Mouse (Mus musculus) forebrain, embryonic 15.5 days (tissue): ENCODE measurements around the gene Klk1. TPM values are rescaled to one million over a fixed set of nuclear protein-coding genes. Genes with fewer than 3 reads are reported as not detected.

Experiments
- ATAC-seq: fragments of 200-750 bp; cut with Nextera tagmentation; replicated peaks from 2 replicates; pipeline ENCODE4 v1.8.0; 2017; ENCODE audit warnings: mild to moderate bottlenecking, moderate TSS enrichment, moderate library complexity
- H3K27ac ChIP-seq: fragments of 300-500 bp; sonication (generic); replicated peaks from 2 replicates; pipeline ENCODE4 v1.5.1; 2015; ENCODE audit warnings: mild to moderate bottlenecking, inconsistent platforms
- H3K27me3 ChIP-seq: fragments of 300-500 bp; sonication (generic); 2 replicates; pipeline ENCODE4 v1.6.1; 2015; ENCODE audit warnings: inconsistent platforms
- H3K36me3 ChIP-seq: fragments of 300-500 bp; sonication (generic); 2 replicates; pipeline ENCODE4 v1.6.1; 2015; ENCODE audit warnings: mild to moderate bottlenecking, inconsistent platforms
- H3K4me1 ChIP-seq: fragments of 300-500 bp; sonication (generic); 2 replicates; pipeline ENCODE4 v1.6.1; 2015; ENCODE audit warnings: inconsistent platforms
- H3K4me2 ChIP-seq: fragments of 300-500 bp; sonication (generic); replicated peaks from 2 replicates; pipeline ENCODE4 v1.6.1; 2015; ENCODE audit warnings: mild to moderate bottlenecking, inconsistent platforms
- H3K4me3 ChIP-seq: fragments of 300-500 bp; sonication (generic); 2 replicates; pipeline ENCODE4 v1.5.1; 2015; ENCODE audit warnings: mild to moderate bottlenecking, inconsistent platforms
- H3K9ac ChIP-seq: fragments of 300-500 bp; sonication (generic); replicated peaks from 2 replicates; pipeline ENCODE4 v1.6.1; 2015; ENCODE audit warnings: mild to moderate bottlenecking, inconsistent platforms
- H3K9me3 ChIP-seq: fragments of 300-500 bp; sonication (generic); 2 replicates; pipeline ENCODE4 v1.6.1; 2016; ENCODE audit warnings: inconsistent platforms
- WGBS: fragments of 180-500 bp; shearing (Covaris S2); methylation state at CpG from one replicate; pipeline ENCODE4 v1.1.7; 2015; ENCODE audit warnings: mixed read lengths; 5-methylcytosine and 5-hydroxymethylcytosine counted together
- polyA plus RNA-seq: library from polyadenylated mRNA; unstranded; fragments of >200 nt; fragmentation: Nextera tagmentation; extraction: Ambion mirVana; gene quantifications from 2 replicates; pipeline ENCODE4 v1.2.1, GENCODE M21; 2015

Klk1 gene
- polyA plus RNA-seq, 1 experiment from 2014 or later, result not detected

- Histone ChIP-seq H3K9me3 (no peaks in the 10 kb centered on the region), H3K27me3 (no peaks in the 10 kb centered on the region), H3K4me1 (peaks cover 6% of the 10 kb centered on the region; the same call in 1 of the 2 replicates), H3K36me3 (0 out of 2 replicates have a peak, but pooled peaks cover 2% of the 10 kb centered on the region), H3K9ac (no peak overlapping the region), H3K27ac (no peak overlapping the region), H3K4me3 (no peak overlapping the region), H3K4me2 (no peak overlapping the region)
- 77% methylated on average over 6 of the region's 6 CpGs for WGBS
- no peak for ATAC-seq
These were observed 35.2 kb downstream of the Klk1 start for GRCm38 (mm10) chr7:44260410-44260809.

- peaks cover 6% of the 10 kb centered on the region; the same call in 1 of the 2 replicates for H3K4me1 ChIP-seq
- no peak within 1 kb of the TSS for H3K4me2 ChIP-seq
- WGBS, result 54% methylated on average over 5 of the region's 5 CpGs
- H3K27me3 ChIP-seq, result no peaks in the 10 kb centered on the region
- no peak for ATAC-seq
- no peak within 1 kb of the TSS for H3K9ac ChIP-seq
- no peak within 1 kb of the TSS for H3K4me3 ChIP-seq
- no peaks in the 10 kb centered on the region for H3K9me3 ChIP-seq
- no peaks in the 10 kb centered on the region for H3K36me3 ChIP-seq
- no peak within 1 kb of the TSS for H3K27ac ChIP-seq
These were observed 36.0 kb downstream of the Klk1 start, which contains the start of gene Gm15517 for GRCm38 (mm10) chr7:44261147-44261546. Gene Gm15517 (plus strand): TSS chr7:44261447.

DNA sequence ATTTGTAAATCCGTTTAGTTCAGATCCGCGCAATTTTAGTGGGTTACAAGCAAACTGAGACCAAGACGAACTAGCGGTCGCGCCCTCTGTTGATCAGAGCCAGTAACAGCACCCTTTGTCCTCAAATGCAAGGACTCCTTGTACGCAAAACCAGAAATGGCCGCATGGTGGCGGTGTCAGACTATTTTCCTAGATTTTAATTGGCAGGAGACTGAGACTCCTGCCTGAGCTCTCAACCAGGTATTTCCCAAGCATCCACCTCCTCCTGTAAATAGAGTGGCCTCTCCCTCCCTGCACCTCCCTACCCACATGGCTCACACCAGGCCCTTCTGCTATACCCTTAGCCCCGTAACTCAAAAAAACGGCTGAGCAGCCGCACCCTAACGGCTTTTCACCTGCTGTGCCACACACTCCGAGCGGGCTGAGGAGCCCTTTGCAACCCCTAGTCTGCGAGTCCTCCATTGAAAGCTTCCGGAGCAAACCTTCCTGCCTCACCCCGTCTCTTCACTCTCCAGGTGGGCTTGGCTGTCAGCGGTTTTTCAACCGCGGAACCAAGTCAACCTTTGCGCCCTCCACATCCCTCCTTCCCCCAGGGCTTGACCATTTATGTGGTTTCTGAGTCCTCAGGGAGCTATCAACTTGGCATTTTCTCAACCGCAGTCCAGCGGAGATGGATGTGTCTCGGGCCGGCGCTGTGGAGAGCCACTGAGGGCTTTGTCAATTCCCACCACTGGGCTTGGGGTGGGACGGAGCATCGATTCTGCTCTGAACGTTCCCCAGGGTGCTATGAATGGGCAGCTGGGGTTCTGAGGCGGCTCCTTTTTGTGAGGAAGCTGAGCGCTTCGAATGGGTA lies 37.9 kb downstream of the Klk1 start:
- Histone ChIP-seq H3K4me2 (peak overlapping the region; percentile 57), H3K9me3 (no peaks in the 10 kb centered on the region), H3K4me3 (peak overlapping the region; percentile 33), H3K27ac (no peak overlapping the region), H3K27me3 (no peaks in the 10 kb centered on the region), H3K4me1 (peaks cover 6% of the 10 kb centered on the region; the same call in 1 of the 2 replicates), H3K9ac (peak overlapping the region; percentile 46), H3K36me3 (no peaks in the 10 kb centered on the region)
- 1% methylated on average over 34 of the region's 34 CpGs for WGBS
- ATAC-seq, result peak; percentile 88

DNA sequence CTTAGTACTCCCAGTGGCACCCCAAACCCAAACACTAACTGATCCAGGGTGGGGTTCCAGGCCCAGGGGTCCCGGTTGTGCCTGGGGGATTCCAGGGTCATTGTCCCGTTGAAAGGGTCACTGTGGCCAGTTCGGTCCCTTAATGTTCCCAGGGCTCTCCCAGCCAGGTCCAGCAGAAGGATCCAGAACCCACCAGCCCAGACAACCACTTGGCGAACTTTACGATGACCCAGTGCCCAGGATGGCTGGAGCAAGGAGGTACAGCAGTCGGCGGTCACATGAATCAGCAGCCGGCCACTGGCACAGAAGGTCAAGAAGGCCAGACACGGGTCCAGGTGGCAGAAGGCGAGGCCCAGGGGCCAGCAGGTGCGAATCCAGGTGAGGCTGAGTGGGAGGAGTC lies 43.0 kb downstream of the Klk1 start:
- H3K9me3 ChIP-seq, result no peaks in the 10 kb centered on the region
- H3K9ac ChIP-seq, result no peak overlapping the region
- H3K4me3 ChIP-seq, result no peak overlapping the region
- H3K36me3 ChIP-seq, result no peaks in the 10 kb centered on the region
- no peak overlapping the region for H3K4me2 ChIP-seq
- WGBS, result 87% methylated on average over 11 of the region's 11 CpGs
- no peak overlapping the region for H3K27ac ChIP-seq
- peaks cover 3% of the 10 kb centered on the region; the same call in 1 of the 2 replicates for H3K4me1 ChIP-seq
- H3K27me3 ChIP-seq, result no peaks in the 10 kb centered on the region; the same call in 1 of the 2 replicates
- no peak for ATAC-seq

DNA sequence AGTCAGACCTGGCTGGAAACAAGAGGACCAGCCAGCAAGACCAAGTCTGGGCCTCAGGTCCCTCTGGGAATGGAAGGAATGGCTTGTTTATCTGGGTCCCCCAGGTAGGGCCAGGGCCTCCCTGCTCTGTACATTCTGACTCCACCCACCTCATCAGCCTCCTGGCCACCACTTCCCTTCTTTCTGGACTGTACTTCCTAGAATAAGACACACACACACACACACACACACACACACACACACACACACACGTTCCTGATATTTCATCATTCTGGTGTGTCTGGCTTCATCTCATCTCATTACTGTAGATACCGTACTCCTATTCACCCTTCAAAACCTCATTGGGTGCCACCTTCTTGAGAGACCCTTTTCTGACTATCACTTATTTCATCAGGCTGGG lies 44.2 kb downstream of the Klk1 start:
- H3K4me2 ChIP-seq, result no peak overlapping the region
- H3K4me1 ChIP-seq, result no peaks in the 10 kb centered on the region
- H3K9me3 ChIP-seq, result no peaks in the 10 kb centered on the region
- WGBS, result 90% methylated on average over 2 of the region's 2 CpGs
- peaks cover under 1% of the 10 kb centered on the region; the same call in 1 of the 2 replicates for H3K27me3 ChIP-seq
- H3K9ac ChIP-seq, result no peak overlapping the region
- no peaks in the 10 kb centered on the region for H3K36me3 ChIP-seq
- no peak overlapping the region for H3K27ac ChIP-seq
- ATAC-seq, result no peak
- no peak overlapping the region for H3K4me3 ChIP-seq

- WGBS, result 76% methylated on average over 2 of the region's 2 CpGs
These were observed 46.1 kb downstream of the Klk1 start for GRCm38 (mm10) chr7:44271309-44271708.

GRCm38 (mm10) chr7:44272546-44272945 lies 47.4 kb downstream of the Klk1 start:
- no peak overlapping the region for H3K4me3 ChIP-seq
- H3K4me1 ChIP-seq, result no peaks in the 10 kb centered on the region
- H3K9me3 ChIP-seq, result no peaks in the 10 kb centered on the region
- H3K36me3 ChIP-seq, result no peaks in the 10 kb centered on the region
- 89% methylated on average over 6 of the region's 7 CpGs for WGBS
- H3K4me2 ChIP-seq, result no peak overlapping the region
- no peak for ATAC-seq
- no peak overlapping the region for H3K9ac ChIP-seq
- H3K27me3 ChIP-seq, result peaks cover 3% of the 10 kb centered on the region; the same call in 1 of the 2 replicates
- no peak overlapping the region for H3K27ac ChIP-seq

More at GRCm38 (mm10) chr7:44271309-44271708, 46.1 kb downstream of the Klk1 start:
- Histone ChIP-seq H3K4me1 (no peaks in the 10 kb centered on the region), H3K9me3 (no peaks in the 10 kb centered on the region), H3K27ac (no peak overlapping the region), H3K27me3 (peaks cover 3% of the 10 kb centered on the region; the same call in 1 of the 2 replicates), H3K4me3 (no peak overlapping the region), H3K9ac (no peak overlapping the region), H3K36me3 (no peaks in the 10 kb centered on the region), H3K4me2 (no peak overlapping the region)
- ATAC-seq, result no peak

GRCm38 (mm10) chr7:44273446-44273845 lies 48.3 kb downstream of the Klk1 start:
- Histone ChIP-seq H3K9me3 (no peaks in the 10 kb centered on the region), H3K27ac (no peak overlapping the region), H3K4me2 (no peak overlapping the region), H3K4me1 (no peaks in the 10 kb centered on the region), H3K36me3 (no peaks in the 10 kb centered on the region), H3K4me3 (no peak overlapping the region), H3K9ac (no peak overlapping the region), H3K27me3 (peaks cover 3% of the 10 kb centered on the region; the same call in 1 of the 2 replicates)
- no peak for ATAC-seq
- WGBS, result 65% methylated on average over 7 of the region's 7 CpGs

GRCm38 (mm10) chr7:44274096-44274495 lies 48.9 kb downstream of the Klk1 start:
- H3K9ac ChIP-seq, result no peak overlapping the region
- no peak overlapping the region for H3K27ac ChIP-seq
- H3K4me2 ChIP-seq, result no peak overlapping the region
- H3K9me3 ChIP-seq, result no peaks in the 10 kb centered on the region
- peaks cover 3% of the 10 kb centered on the region; the same call in 1 of the 2 replicates for H3K27me3 ChIP-seq
- H3K36me3 ChIP-seq, result no peaks in the 10 kb centered on the region
- WGBS, result 41% methylated on average over 11 of the region's 11 CpGs
- no peak overlapping the region for H3K4me3 ChIP-seq
- no peak for ATAC-seq
- H3K4me1 ChIP-seq, result no peaks in the 10 kb centered on the region

- Histone ChIP-seq H3K9me3 (no peaks in the 10 kb centered on the region), H3K4me3 (no peak overlapping the region), H3K9ac (no peak overlapping the region), H3K4me2 (no peak overlapping the region), H3K4me1 (no peaks in the 10 kb centered on the region), H3K27me3 (peaks cover 3% of the 10 kb centered on the region; the same call in 1 of the 2 replicates), H3K36me3 (no peaks in the 10 kb centered on the region), H3K27ac (no peak overlapping the region)
- 78% methylated on average over 3 of the region's 3 CpGs for WGBS
- no peak for ATAC-seq
These were observed 50.4 kb downstream of the Klk1 start for GRCm38 (mm10) chr7:44275546-44275945.

DNA sequence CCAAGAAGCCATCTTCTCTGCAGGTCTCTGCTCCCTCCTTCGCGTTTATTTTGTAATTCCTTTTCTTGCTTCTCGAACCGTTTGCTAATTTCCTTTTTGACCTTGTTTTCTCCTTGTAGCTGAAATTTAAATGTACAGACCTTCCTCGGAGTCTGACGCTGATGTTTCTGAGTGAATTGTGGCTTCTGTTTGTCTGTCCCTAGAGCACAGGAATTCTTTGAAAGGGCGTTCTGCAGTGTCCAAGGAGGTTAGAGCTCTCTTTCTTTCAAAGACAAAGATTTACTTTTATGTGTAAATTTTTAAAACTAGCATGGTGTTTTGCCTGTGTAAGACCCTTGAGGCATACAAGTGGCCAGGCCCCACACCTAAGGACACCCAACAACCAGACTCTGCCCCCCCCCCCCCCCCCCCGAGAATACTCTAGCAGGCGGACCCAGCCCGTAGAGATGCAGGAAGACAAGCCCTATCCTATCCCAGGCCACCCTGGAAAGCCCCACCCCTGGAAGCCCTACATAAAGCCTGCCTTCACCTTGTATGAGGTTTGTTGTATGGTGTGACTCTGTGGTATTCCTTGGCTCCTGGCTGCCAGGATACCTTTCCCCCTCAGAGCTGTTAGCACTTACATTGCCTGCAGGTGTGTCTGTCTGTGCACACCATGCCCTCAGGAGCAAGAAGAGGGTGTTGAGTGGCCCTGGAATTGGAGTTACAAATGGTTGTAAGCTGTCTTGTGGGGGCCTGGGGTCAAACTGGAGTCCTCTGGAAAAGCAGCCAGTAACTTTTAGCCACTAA lies 51.5 kb downstream of the Klk1 start:
- Histone ChIP-seq H3K27ac (no peak overlapping the region), H3K27me3 (peaks cover 3% of the 10 kb centered on the region; the same call in 1 of the 2 replicates), H3K4me1 (no peaks in the 10 kb centered on the region), H3K9me3 (no peaks in the 10 kb centered on the region), H3K4me2 (no peak overlapping the region), H3K4me3 (no peak overlapping the region), H3K9ac (no peak overlapping the region), H3K36me3 (no peaks in the 10 kb centered on the region)
- 68% methylated on average over 9 of the region's 10 CpGs for WGBS
- no peak for ATAC-seq

DNA sequence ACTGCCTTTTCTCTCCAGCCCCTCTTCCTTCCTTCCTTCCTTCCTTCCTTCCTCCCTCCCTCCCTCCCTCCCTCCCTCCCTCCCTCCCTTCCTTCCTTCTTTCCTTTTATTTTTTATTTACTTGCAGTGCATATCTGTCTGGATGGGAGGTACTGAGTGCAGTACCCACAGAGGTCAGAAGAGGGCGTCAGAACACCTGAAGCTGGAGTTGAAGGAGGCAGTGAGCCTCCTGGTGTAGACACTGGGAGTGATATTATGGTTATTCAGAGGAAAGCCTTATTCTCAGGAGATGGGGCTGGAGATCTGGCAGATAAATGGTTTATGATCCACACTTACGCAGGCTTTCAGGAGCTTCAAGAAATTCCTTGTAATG lies 52.1 kb downstream of the Klk1 start:
- peaks cover 3% of the 10 kb centered on the region; the same call in 1 of the 2 replicates for H3K27me3 ChIP-seq
- H3K9ac ChIP-seq, result no peak overlapping the region
- no peaks in the 10 kb centered on the region for H3K4me1 ChIP-seq
- H3K9me3 ChIP-seq, result no peaks in the 10 kb centered on the region
- no peak for ATAC-seq
- no peaks in the 10 kb centered on the region for H3K36me3 ChIP-seq
- H3K27ac ChIP-seq, result no peak overlapping the region
- no peak overlapping the region for H3K4me2 ChIP-seq
- no peak overlapping the region for H3K4me3 ChIP-seq
- 46% methylated on average over 2 of the region's 2 CpGs for WGBS
